Mouse (Mus musculus) myocyte (in vitro differentiated cells): ENCODE measurements around the gene Frmpd2. TPM values are rescaled to one million over a fixed set of nuclear protein-coding genes. Genes with fewer than 3 reads are reported as not detected.

Source experiments
- H3K27me3 ChIP-seq: one replicate; pipeline ENCODE4 v1.6.1; 2011; ENCODE audit not compliant: control insufficient read depth, insufficient read depth, insufficient read length
- H3K36me3 ChIP-seq: one replicate; pipeline ENCODE4 v1.6.1; 2011; ENCODE audit not compliant: control insufficient read depth, insufficient read depth
- H3K4me2 ChIP-seq: one replicate; pipeline ENCODE4 v1.6.1; 2011; ENCODE audit warnings: low read depth, control low read depth
- H3K4me3 ChIP-seq: one replicate; pipeline ENCODE4 v1.5.1; 2011; ENCODE audit warnings: mild to moderate bottlenecking, control low read depth, moderate library complexity
- H3K79me2 ChIP-seq: one replicate; pipeline ENCODE4 v1.6.1; 2011; ENCODE audit not compliant: control insufficient read depth, insufficient read depth
- H3ac ChIP-seq: one replicate; pipeline ENCODE4 v1.6.1; 2011; ENCODE audit not compliant: control insufficient read depth, insufficient read length
- CEBPB ChIP-seq: IDR thresholded peaks from 2 replicates; pipeline ENCODE4 v1.6.1; 2011; ENCODE audit warnings: mild to moderate bottlenecking, moderate library complexity; ENCODE audit not compliant: poor library complexity, insufficient read depth, severe bottlenecking
- E2F4 ChIP-seq: IDR thresholded peaks from one replicate; pipeline ENCODE4 v1.6.1; 2011; ENCODE audit warnings: mild to moderate bottlenecking, control low read depth, moderate library complexity; ENCODE audit not compliant: insufficient read depth
- MAX ChIP-seq: IDR thresholded peaks from one replicate; pipeline ENCODE4 v1.6.1; 2011; ENCODE audit warnings: low read depth, mild to moderate bottlenecking, control low read depth
- MYOD1 ChIP-seq, 3 experiments: IDR thresholded peaks; one replicate each; pipeline ENCODE4 v1.6.1; 2011; ENCODE audit warnings: control low read depth in 2 of 3, low read depth in 2 of 3, mild to moderate bottlenecking in 2 of 3, moderate library complexity in 1 of 3; ENCODE audit not compliant: insufficient read length in 2 of 3, control insufficient read depth in 1 of 3
- MYOG ChIP-seq, 3 experiments: IDR thresholded peaks; one replicate each; pipeline ENCODE4 v1.6.1; 2011; ENCODE audit warnings: control low read depth in 2 of 3, low read depth in 2 of 3, mild to moderate bottlenecking in 2 of 3; ENCODE audit not compliant: insufficient read length in 2 of 3, control insufficient read depth in 1 of 3, insufficient read depth in 1 of 3
- POLR2A ChIP-seq: IDR thresholded peaks from one replicate; pipeline ENCODE4 v1.6.1; 2011; ENCODE audit warnings: low read depth, mild to moderate bottlenecking, control low read depth, moderate library complexity; ENCODE audit not compliant: insufficient read length
- POLR2AphosphoS2 ChIP-seq: IDR thresholded peaks from one replicate; pipeline ENCODE4 v1.6.1; 2011; ENCODE audit warnings: low read depth, control low read depth; ENCODE audit not compliant: insufficient read length
- REST ChIP-seq: IDR thresholded peaks from one replicate; pipeline ENCODE4 v1.6.1; 2011; ENCODE audit warnings: mild to moderate bottlenecking, control low read depth, moderate library complexity; ENCODE audit not compliant: insufficient read depth, insufficient read length
- SRF ChIP-seq: IDR thresholded peaks from one replicate; pipeline ENCODE4 v1.6.1; 2011; ENCODE audit warnings: low read depth; ENCODE audit not compliant: control insufficient read depth, insufficient read length
- TCF12 ChIP-seq: IDR thresholded peaks from one replicate; pipeline ENCODE4 v1.6.1; 2011; ENCODE audit warnings: mild to moderate bottlenecking, control low read depth; ENCODE audit not compliant: poor library complexity, insufficient read depth, severe bottlenecking
- TCF3 ChIP-seq: IDR thresholded peaks from one replicate; pipeline ENCODE4 v1.6.1; 2011; ENCODE audit warnings: low read depth, control low read depth; ENCODE audit not compliant: insufficient read length
- USF1 ChIP-seq: IDR thresholded peaks from one replicate; pipeline ENCODE4 v1.6.1; 2011; ENCODE audit warnings: low read depth, mild to moderate bottlenecking, control low read depth, moderate library complexity
- polyA plus RNA-seq: library from polyadenylated mRNA; unstranded; fragments of >200 nt; fragmentation: generic; extraction: Trizol; gene quantifications from one replicate; pipeline ENCODE4 v1.2.1, GENCODE M21; 2012; ENCODE audit warnings: missing spikeins

The Frmpd2 gene
- polyA plus RNA-seq, 1 experiment, result not detected

DNA sequence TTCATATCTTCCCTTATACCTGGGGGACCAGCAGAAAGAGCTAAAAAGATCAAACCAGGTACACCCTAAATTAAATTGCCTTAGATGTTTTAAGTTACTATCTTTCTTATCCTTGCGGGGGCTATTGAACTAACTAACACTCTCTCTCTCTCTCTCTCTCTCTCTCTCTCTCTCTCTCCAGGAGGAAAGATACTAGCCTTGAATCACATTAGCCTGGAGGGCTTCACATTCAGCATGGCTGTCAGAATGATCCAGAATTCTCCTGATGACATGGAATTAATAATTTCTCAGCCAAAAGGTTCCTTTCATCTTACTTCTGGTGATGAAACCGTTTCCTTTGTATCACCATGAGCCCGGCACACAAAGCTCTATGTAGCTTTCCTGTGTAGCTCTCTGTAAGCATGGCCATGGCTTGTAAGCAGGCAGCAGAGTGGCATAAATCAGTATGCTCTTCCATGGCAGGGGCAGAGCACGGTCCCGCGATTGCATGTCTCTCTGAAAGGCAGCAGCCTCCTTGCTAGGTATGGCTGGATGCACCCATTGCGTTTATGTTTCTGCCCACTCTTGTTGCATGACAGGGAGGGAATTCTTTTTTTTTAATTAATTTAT lies 68.2 kb downstream of the Frmpd2 start:
- TF ChIP-seq CEBPB (no peak), MAX (no peak), REST (no peak), TCF12 (no peak), POLR2A (no peak), MYOD1 (IDR thresholded peaks at IDR 0.05; ENCODE audit: control insufficient read depth in 1 of 3, insufficient read length in 2 of 3, low read depth in 2 of 3) (no peak), E2F4 (no peak), SRF (no peak), USF1 (no peak)

DNA sequence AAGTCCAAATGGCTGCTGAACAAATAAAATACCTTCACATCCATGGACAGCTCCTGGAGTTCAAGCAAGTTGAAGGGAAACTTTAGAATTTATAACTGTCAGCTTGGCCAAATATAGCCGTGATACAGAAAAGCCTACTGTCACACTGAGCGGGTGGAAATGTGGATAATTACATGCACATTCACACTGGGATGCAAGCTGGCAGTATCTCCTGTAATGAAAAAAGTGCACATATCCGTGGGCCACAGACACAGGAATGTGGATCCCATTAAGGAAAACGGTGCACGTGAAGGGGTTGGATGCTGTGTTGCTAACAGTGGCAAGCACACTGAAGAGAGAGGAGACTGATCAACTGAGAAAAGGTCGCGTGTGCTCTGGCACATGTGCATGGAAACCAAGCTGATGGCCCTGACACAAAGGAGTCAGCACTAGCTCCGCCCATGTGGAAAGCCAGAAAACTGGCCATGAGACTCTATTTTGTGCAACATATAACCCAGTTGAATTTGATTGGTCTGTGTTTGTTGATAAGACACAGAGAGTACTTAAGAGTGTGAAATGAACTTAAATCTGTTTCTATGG lies 74.2 kb downstream of the Frmpd2 start:
- Histone ChIP-seq H3K36me3 (no peaks in the 10 kb centered on the region), H3ac (no peak overlapping the region), H3K27me3 (no peaks in the 10 kb centered on the region), H3K79me2 (no peaks in the 10 kb centered on the region), H3K4me2 (no peak overlapping the region), H3K4me3 (no peak overlapping the region)
- no peak for TF ChIP-seq USF1
- no peak for TF ChIP-seq MYOG (IDR thresholded peaks at IDR 0.05; ENCODE audit: control insufficient read depth in 1 of 3, insufficient read depth in 1 of 3, insufficient read length in 2 of 3, low read depth in 2 of 3)
- TF ChIP-seq SRF, result no peak
- TF ChIP-seq E2F4, result no peak
- no peak for TF ChIP-seq TCF3
- no peak for TF ChIP-seq REST
- TF ChIP-seq TCF12, result no peak
- no peak for TF ChIP-seq POLR2A
- no peak for TF ChIP-seq MAX

More for the DNA sequence above, 68.2 kb downstream of the Frmpd2 start:
- Histone ChIP-seq H3K4me3 (no peak overlapping the region), H3K27me3 (no peaks in the 10 kb centered on the region), H3K36me3 (no peaks in the 10 kb centered on the region), H3K4me2 (no peak overlapping the region), H3ac (no peak overlapping the region), H3K79me2 (no peaks in the 10 kb centered on the region)

DNA sequence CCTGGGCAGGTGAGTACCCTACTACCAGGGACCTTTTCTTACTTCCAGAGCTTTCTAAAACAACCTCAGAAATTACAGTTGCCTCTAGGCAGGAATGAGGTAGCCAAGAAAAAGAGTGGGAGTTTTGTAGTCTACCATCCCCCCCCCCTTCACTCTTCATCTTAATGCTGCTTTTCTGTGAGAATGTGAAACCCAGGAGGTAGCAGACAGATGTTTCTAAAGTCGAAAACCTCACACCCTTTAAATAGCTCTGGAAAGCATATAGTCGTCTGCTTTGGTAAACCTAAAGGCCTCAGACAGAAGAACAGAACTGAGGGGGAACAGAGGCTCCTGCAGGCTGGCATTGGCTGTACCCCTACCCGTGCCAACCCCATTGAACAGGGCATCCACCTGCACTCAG lies 77.2 kb downstream of the Frmpd2 start:
- TF ChIP-seq REST, result no peak
- no peak for TF ChIP-seq SRF
- TF ChIP-seq MYOD1 (IDR thresholded peaks at IDR 0.05; ENCODE audit: control insufficient read depth in 1 of 3, insufficient read length in 2 of 3, low read depth in 2 of 3), result no peak
- TF ChIP-seq E2F4, result no peak
- TF ChIP-seq USF1, result no peak
- TF ChIP-seq POLR2AphosphoS2, result no peak
- no peak for TF ChIP-seq TCF3
- no peak for TF ChIP-seq MYOG (IDR thresholded peaks at IDR 0.05; ENCODE audit: control insufficient read depth in 1 of 3, insufficient read depth in 1 of 3, insufficient read length in 2 of 3, low read depth in 2 of 3)
- no peak for TF ChIP-seq POLR2A
- TF ChIP-seq CEBPB, result no peak
- TF ChIP-seq MAX, result no peak
- no peak for TF ChIP-seq TCF12
- Histone ChIP-seq H3K27me3 (no peaks in the 10 kb centered on the region), H3K4me3 (no peak overlapping the region), H3K79me2 (no peaks in the 10 kb centered on the region), H3ac (no peak overlapping the region), H3K36me3 (no peaks in the 10 kb centered on the region), H3K4me2 (no peak overlapping the region)

DNA sequence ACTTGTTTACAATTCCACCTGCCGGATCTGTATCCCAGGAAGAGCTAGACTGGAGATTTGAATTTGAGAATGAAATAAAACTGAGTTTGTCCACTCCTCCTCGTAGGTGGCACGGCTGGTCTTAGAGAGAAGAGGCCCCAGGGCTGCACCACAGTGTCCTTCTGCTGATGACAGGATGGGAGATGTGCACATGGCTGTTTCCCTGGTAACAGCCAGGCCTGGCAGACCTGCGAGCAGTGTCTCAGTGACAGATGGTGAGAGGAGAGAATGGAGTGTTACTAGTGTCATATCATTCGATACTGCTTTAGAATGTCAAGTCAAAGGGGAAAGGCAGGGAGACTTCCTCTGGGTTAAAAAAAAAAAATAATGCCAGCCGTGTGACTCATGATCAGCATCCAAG lies 78.4 kb downstream of the Frmpd2 start:
- Histone ChIP-seq H3K4me2 (no peak overlapping the region), H3K36me3 (no peaks in the 10 kb centered on the region), H3K4me3 (no peak overlapping the region), H3K27me3 (no peaks in the 10 kb centered on the region), H3ac (no peak overlapping the region), H3K79me2 (no peaks in the 10 kb centered on the region)
- TF ChIP-seq CEBPB (no peak), POLR2AphosphoS2 (no peak), MAX (no peak)

DNA sequence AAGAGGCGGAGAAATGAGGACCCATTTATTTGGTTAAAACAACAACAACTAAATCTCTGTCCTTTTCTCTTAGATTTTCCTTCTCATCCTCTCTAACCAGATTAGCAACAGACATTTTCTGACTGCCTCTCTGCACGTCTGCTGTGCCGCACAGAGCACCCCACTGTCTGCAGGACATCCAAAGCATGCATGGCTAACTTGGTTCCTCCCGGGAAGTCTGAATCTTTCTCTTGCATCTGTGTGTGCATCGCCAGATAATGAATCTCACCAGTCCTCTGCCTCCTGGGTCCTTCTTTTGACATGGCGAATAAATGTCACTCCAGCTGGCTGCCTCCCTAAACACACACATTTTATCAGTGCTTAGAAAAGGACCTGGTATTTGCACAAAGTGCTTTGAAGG lies 99.2 kb downstream of the Frmpd2 start:
- H3ac ChIP-seq, result no peak overlapping the region
- no peak for TF ChIP-seq POLR2A
- TF ChIP-seq USF1, result no peak
- TF ChIP-seq CEBPB, result no peak
- no peak for TF ChIP-seq REST
- TF ChIP-seq POLR2AphosphoS2, result no peak
- no peaks in the 10 kb centered on the region for H3K79me2 ChIP-seq

More for the DNA sequence above, 99.2 kb downstream of the Frmpd2 start:
- no peaks in the 10 kb centered on the region for H3K27me3 ChIP-seq
- H3K4me2 ChIP-seq, result no peak overlapping the region
- no peak overlapping the region for H3K4me3 ChIP-seq
- no peaks in the 10 kb centered on the region for H3K36me3 ChIP-seq
